Mouse (Mus musculus): ENCODE data around the gene Sergef.

Sergef gene

GRCm38 (mm10) chr7:46616429-46617005, 23.1 kb downstream of the Sergef start:
- no peak for ATAC-seq (ENCODE audit: low TSS enrichment)

GRCm38 (mm10) chr7:46615256-46615977, 24.2 kb downstream of the Sergef start:
- ATAC-seq (ENCODE audit: low TSS enrichment) = no peak

DNA sequence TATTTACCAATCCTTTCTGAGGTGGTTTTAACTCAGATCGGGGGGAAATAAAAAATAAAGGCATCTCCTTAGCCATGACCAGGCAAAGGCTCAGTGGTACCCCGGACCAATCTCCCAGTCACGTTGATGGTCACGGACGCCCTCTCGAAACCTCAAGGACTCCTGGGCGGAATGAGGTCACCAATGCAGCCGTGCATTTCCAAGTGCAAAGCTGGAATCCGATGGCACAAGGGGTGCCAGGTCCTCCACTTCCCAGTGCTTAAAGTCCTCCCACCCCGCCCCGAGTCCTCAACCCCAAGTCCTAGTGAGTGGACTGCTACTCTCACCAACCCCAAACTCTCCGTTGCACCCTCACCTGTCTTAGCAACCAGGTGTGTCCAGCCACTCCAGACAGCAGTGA, 25.3 kb downstream of the Sergef start:
- ATAC-seq (ENCODE audit: low TSS enrichment) = no peak

- ATAC-seq (ENCODE audit: low TSS enrichment) = no peak
Observed at GRCm38 (mm10) chr7:46613091-46613490, 26.5 kb downstream of the Sergef start.

- ATAC-seq (ENCODE audit: low TSS enrichment) = no peak
Observed at GRCm38 (mm10) chr7:46612421-46612937, 27.1 kb downstream of the Sergef start.

GRCm38 (mm10) chr7:46611970-46612369, 27.6 kb downstream of the Sergef start:
- peak; percentile 24; the same call in 1 of the 2 replicates for ATAC-seq (ENCODE audit: low TSS enrichment)

GRCm38 (mm10) chr7:46609317-46609716, 30.3 kb downstream of the Sergef start:
- ATAC-seq (ENCODE audit: low TSS enrichment) = no peak

GRCm38 (mm10) chr7:46607428-46608055, 32.1 kb downstream of the Sergef start:
- peak; percentile 36; the same call in 1 of the 2 replicates for ATAC-seq (ENCODE audit: low TSS enrichment)

DNA sequence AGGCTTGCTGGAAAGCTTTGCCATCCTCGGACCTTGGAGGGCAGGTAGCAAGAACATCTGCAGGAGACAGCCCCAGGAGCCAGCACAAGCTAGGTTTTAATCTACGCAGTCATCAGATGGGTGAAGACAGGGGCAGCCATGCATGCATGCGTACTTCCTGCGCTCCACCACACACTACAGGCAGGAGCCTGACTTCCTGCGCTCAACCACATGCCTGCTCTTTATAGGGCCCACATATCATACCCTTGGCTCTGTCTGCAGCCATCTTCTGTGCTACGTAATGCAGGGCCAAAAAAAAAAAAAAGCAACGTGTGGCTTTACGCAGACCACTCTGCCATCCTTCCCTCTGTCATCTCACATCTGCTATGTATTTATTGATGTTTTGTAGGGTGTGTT, 32.6 kb downstream of the Sergef start:
- ATAC-seq (ENCODE audit: low TSS enrichment) = peak; percentile 59

DNA sequence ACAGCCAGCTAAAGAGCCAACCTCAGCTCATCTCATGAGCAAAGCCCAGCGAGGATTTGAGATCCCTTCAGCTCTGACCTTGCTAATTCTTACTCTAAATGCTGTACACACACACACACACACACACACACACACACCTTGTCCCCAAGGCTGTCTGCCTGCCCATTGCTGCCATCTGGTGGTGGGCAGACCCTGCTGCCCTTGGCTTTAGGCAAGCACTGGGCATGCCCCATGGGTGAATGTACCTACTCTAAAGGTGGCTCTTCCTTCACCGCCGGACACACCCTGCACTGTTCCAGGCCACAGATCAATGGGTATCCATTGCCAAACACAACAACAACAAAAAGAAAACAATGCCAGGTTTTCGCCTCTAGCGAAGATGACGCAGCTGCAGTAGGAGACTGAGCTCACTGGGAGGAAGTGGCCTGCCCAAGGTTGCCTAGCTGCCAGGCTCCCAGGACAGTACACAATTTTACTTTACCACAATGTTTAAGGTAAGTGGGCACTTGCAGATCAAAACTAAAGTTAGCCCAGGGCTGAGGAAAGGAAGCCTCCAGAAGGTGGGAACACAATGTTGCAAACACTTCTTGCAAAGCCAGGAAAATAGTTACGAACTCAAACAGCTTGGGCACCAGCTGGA, 33.1 kb downstream of the Sergef start:
- no peak; the same call in 1 of the 2 replicates for ATAC-seq (ENCODE audit: low TSS enrichment)

GRCm38 (mm10) chr7:46603051-46603450, 36.6 kb downstream of the Sergef start:
- no peak for ATAC-seq (ENCODE audit: low TSS enrichment)

DNA sequence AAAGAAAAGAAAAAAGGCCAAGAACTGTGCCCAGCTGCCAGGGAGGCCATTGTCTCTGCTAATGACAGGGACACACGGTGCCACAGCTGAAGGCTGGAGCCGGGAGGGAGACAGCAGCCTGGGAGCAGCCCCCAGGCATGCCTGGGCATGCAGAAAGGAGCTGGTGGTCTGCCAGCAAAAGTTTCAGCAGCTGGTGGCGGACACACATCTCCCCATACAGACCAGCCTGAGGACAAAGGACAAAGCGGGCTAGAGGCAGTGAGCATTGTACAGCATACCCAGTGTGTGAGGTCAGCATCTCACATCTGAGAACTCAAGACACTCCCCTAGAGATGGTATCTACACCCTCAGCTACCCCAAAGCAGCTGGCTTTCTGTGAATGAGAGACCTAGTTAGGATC, 37.5 kb downstream of the Sergef start:
- no peak for ATAC-seq (ENCODE audit: low TSS enrichment)

DNA sequence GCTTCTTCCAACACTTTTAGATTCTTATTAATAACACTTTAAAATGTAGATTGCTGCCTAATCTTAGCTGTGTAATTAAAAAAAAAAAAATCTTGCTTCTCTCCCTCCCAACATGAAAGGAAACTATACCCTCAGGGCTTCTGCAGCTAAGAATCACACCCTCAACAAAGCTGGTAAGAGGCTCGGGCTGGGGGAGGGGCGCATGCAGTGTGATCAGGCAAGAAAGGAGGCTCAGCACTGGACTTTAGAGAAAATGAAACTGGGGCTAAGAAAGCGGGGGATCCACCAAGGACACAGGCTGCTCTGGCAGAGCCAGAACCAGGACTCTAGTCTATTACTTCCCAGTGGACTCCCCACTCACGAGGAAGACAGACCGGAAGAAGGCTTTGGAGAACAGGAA, 38.5 kb downstream of the Sergef start:
- no peak for ATAC-seq (ENCODE audit: low TSS enrichment)

GRCm38 (mm10) chr7:46597006-46597405, 42.6 kb downstream of the Sergef start:
- ATAC-seq (ENCODE audit: low TSS enrichment) = no peak

DNA sequence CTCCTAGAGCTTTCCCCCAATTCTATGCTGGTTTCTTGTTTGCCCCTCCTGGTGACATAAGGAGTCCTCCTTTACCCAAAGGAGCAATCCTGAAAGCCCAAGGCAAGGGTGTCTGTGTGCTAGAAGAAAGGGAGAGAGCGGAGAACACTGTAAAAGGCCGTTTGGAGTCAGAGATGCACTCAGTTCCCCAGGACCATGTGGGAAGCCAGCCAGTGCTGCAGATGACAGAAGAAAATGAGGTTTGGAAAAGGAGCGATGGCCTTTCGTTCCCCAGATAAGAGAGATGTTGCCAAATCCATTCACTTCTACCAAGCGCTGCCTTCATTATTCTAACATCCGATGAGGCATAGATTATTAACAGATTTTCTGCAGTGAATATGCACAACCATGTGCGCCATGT, 48.1 kb downstream of the Sergef start:
- ATAC-seq (ENCODE audit: low TSS enrichment) = no peak

DNA sequence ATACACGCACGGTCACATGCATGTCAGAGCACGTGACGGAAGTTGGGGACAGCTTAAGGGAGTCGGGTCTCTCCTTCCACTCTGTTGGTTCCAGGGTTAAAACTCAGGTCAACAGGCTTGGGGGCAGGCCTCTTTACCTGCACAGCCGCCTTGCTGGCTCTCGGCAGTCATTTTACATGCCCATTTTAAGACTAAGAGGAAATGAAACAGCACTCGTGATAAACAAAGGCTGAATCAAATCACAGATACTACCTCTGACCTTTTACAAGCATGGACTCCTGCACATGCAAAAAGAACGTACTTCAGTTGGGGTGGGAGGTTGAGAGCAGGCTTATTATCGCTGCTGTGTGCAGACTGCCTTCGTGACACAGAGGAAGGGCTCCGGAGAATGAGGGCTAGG, 50.4 kb downstream of the Sergef start:
- ATAC-seq (ENCODE audit: low TSS enrichment) = no peak

DNA sequence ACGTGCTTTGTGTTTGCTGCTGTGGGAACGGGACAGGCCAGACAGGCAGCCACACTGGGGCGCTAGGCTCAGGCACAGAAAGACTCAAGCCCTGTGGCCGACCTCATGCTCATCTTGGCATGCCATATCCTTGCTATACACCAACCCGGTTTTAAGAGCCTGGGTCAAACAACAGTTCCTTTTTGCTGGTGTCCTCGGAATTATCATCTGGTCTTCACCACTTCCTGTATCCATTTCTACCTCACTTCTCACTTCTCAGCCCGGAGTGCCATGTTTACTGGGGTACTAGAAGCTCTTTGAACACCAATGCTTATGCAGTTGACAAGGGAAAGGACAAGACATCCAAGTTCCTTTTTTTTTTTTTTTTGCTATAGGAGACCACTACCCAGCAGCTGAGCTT, 51.6 kb downstream of the Sergef start:
- no peak for ATAC-seq (ENCODE audit: low TSS enrichment)

GRCm38 (mm10) chr7:46587466-46587865, 52.1 kb downstream of the Sergef start:
- ATAC-seq (ENCODE audit: low TSS enrichment) = peak; percentile 76

GRCm38 (mm10) chr7:46586621-46587216, 52.9 kb downstream of the Sergef start:
- ATAC-seq (ENCODE audit: low TSS enrichment) = peak; percentile 45

- no peak for ATAC-seq (ENCODE audit: low TSS enrichment)
Observed at GRCm38 (mm10) chr7:46582750-46583149, 56.9 kb downstream of the Sergef start.

DNA sequence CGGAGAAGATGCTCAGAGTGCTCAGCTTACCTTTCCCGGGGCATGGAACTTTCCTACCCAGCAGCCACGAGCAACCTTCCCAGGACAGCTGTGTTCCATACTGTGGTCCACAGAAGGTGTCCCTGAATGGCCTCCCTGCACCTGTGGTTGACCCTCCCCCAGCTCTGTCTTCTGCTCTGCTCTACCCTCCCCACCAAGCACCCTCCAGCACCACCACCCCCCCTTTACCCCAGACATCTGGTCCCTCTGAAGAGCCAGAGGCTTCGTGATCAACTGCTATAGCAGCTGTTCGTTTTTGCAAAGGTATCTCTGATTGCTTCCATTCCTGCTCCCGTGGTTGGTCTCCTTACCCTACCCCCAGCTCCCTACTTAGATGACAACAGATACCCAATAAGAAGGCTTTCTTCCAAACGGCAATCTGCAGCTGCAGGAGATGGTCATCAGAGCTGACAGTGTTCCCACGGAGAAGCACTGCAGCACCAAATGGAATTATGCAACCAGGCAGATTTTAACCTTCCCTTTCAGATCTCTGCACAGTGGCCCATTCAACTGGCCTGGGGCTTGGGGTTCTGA, 58.2 kb downstream of the Sergef start:
- peak; percentile 26 for ATAC-seq (ENCODE audit: low TSS enrichment)

GRCm38 (mm10) chr7:46578091-46578490, 61.5 kb downstream of the Sergef start:
- ATAC-seq (ENCODE audit: low TSS enrichment) = peak; percentile 50; the same call in 1 of the 2 replicates
